ENCODE assay signal across 8 mouse cellular contexts in genomic region chr1:132355162-132355601, GRCm38 (mm10). TPM values are rescaled to one million over a fixed set of nuclear protein-coding genes. Genes with fewer than 3 reads are reported as not detected.
A peak's percentile ranks its signal among the peaks of the same experiment; 100 is the strongest.
DNase-seq lines count a peak whose midpoint lies in the region; ATAC-seq and TF ChIP-seq lines count a peak whose summit lies in the region.

No protein-coding gene starts in this region.

- H3K4me3 ChIP-seq in intestine, embryonic 14.5 days (ENCODE audit: low read depth, low read length): no peak overlapping the region
- H3K4me3 ChIP-seq in intestine, postnatal 0 days (ENCODE audit: low read depth, low read length): no peak overlapping the region
- H3K4me3 ChIP-seq in heart, embryonic 13.5 days: no peak overlapping the region
- no peak overlapping the region for H3K4me3 ChIP-seq in myocyte

- no peak for TF ChIP-seq POLR2A in myocyte (IDR thresholded peaks at IDR 0.05; ENCODE audit: insufficient read length, low read depth)

- H3K4me1 ChIP-seq in intestine, embryonic 14.5 days (replicated peaks; ENCODE audit: control insufficient read depth, insufficient read depth, low read length): no peaks in the 10 kb centered on the region
- no peaks in the 10 kb centered on the region for H3K4me1 ChIP-seq in intestine, postnatal 0 days (replicated peaks; ENCODE audit: control insufficient read depth, insufficient read depth, low read length)
- H3K4me1 ChIP-seq in heart, embryonic 13.5 days: peaks cover 35% of the 10 kb centered on the region

- no peak overlapping the region for H3ac ChIP-seq in myocyte (ENCODE audit: control insufficient read depth, insufficient read length)

- H3K27ac ChIP-seq in intestine, embryonic 14.5 days (ENCODE audit: low read depth): no peak overlapping the region
- H3K27ac ChIP-seq in intestine, postnatal 0 days (ENCODE audit: low read depth, low read length): no peak overlapping the region
- peak overlapping the region; percentile 24; the same call in 1 of the 2 replicates for H3K27ac ChIP-seq in heart, embryonic 13.5 days (replicated peaks)

- TF ChIP-seq CTCF in intestine, postnatal 0 days (IDR thresholded peaks at IDR 0.05; ENCODE audit: low read depth): no peak

- 63% methylated on average over 6 of the region's 6 CpGs for WGBS in intestine, embryonic 14.5 days
- WGBS in intestine, postnatal 0 days: 72% methylated on average over 6 of the region's 6 CpGs
- 54% methylated on average over 6 of the region's 6 CpGs for WGBS in heart, embryonic 13.5 days

- no peak overlapping the region for H3K9ac ChIP-seq in intestine, embryonic 14.5 days (ENCODE audit: low read length)
- no peak overlapping the region for H3K9ac ChIP-seq in intestine, postnatal 0 days (ENCODE audit: low read depth, low read length)
- peak overlapping the region; percentile 59 for H3K9ac ChIP-seq in heart, embryonic 13.5 days

- H3K79me2 ChIP-seq in myocyte (ENCODE audit: control insufficient read depth, insufficient read depth): no peaks in the 10 kb centered on the region

- no peaks in the 10 kb centered on the region for H3K9me3 ChIP-seq in intestine, embryonic 14.5 days (ENCODE audit: control insufficient read depth, low read length)
- H3K9me3 ChIP-seq in intestine, postnatal 0 days (ENCODE audit: control insufficient read depth): 0 out of 2 replicates have a peak, but pooled peaks cover 3% of the 10 kb centered on the region
- 0 out of 2 replicates have a peak, but pooled peaks cover 4% of the 10 kb centered on the region for H3K9me3 ChIP-seq in heart, embryonic 13.5 days

- ATAC-seq in intestine, embryonic 14.5 days (replicated peaks; ENCODE audit: low FRiP score, low TSS enrichment, low read depth): 0 out of 2 replicates have a peak, but pooled peaks have one; percentile 5
- no peak for ATAC-seq in intestine, postnatal 0 days
- no peak for ATAC-seq in heart, embryonic 13.5 days (ENCODE audit: extremely low read depth, insufficient number of reproducible peaks, low FRiP score, low TSS enrichment)
- ATAC-seq in CD4-positive, CD25-positive, alpha-beta regulatory T cell, adult 4 months: no peak

- no peak for DNase-seq in intestine, embryonic 14.5 days (ENCODE audit: low spot score)
- peak; percentile 79 to 91 for DNase-seq in kidney, postnatal 25 days
- DNase-seq in embryo, embryonic 11 days: no peak
- DNase-seq in right cerebral cortex, postnatal 10 days (ENCODE audit: low spot score in 2 of 2): no peak

- no peaks in the 10 kb centered on the region for H3K27me3 ChIP-seq in intestine, embryonic 14.5 days (replicated peaks; ENCODE audit: control insufficient read depth, insufficient read depth, low read length)
- H3K27me3 ChIP-seq in intestine, postnatal 0 days (replicated peaks; ENCODE audit: control insufficient read depth, insufficient read depth, low read length): no peaks in the 10 kb centered on the region
- H3K27me3 ChIP-seq in heart, embryonic 13.5 days (replicated peaks): no peaks in the 10 kb centered on the region
- H3K27me3 ChIP-seq in myocyte (ENCODE audit: control insufficient read depth, insufficient read depth, insufficient read length): no peaks in the 10 kb centered on the region

- H3K36me3 ChIP-seq in intestine, embryonic 14.5 days (ENCODE audit: control insufficient read depth, insufficient read depth, low read length): peaks cover 31% of the 10 kb centered on the region
- H3K36me3 ChIP-seq in intestine, postnatal 0 days (ENCODE audit: control insufficient read depth, insufficient read depth): peaks cover 4% of the 10 kb centered on the region; the same call in 1 of the 2 replicates
- H3K36me3 ChIP-seq in heart, embryonic 13.5 days: peaks cover 35% of the 10 kb centered on the region
- no peaks in the 10 kb centered on the region for H3K36me3 ChIP-seq in myocyte (ENCODE audit: control insufficient read depth, insufficient read depth)

- H3K4me2 ChIP-seq in intestine, embryonic 14.5 days (ENCODE audit: low read length): no peak overlapping the region
- H3K4me2 ChIP-seq in intestine, postnatal 0 days (replicated peaks; ENCODE audit: low read depth): no peak overlapping the region
- no peak overlapping the region for H3K4me2 ChIP-seq in heart, embryonic 13.5 days
- H3K4me2 ChIP-seq in myocyte (ENCODE audit: low read depth): no peak overlapping the region

TF ChIP-seq in myocyte, 11 proteins besides CTCF, POLR2A, EP300 and RAD21:
- peak in 1 of 3 experiments; percentile 69 for TF ChIP-seq MYOG (IDR thresholded peaks at IDR 0.05; ENCODE audit: control insufficient read depth in 1 of 3, insufficient read depth in 1 of 3, insufficient read length in 2 of 3, low read depth in 2 of 3)
- no peak for TF ChIP-seq USF1 (IDR thresholded peaks at IDR 0.05; ENCODE audit: low read depth)
- TF ChIP-seq MYOD1 (IDR thresholded peaks at IDR 0.05; ENCODE audit: control insufficient read depth in 1 of 3, insufficient read length in 2 of 3, low read depth in 2 of 3): peak in 2 of 3 experiments; percentile 49 to 68

RNA-seq across cellular contexts. Expression of gene Tmcc2, which starts 35.9 kb away (rescaled TPM):
- 6.4 and 7.8 TPM in 2 replicates for polyA plus RNA-seq in intestine, embryonic 14.5 days (2014; fragmentation: Nextera tagmentation; extraction: Ambion mirVana)
- polyA plus RNA-seq in intestine, postnatal 0 days (2015; fragmentation: Nextera tagmentation; extraction: Ambion mirVana): 2.2 and 2.3 TPM in 2 replicates
- 31.5 and 35.8 TPM in 2 replicates for polyA plus RNA-seq in heart, embryonic 13.5 days (2015; fragmentation: Nextera tagmentation; extraction: Ambion mirVana)
- 35.2 TPM for polyA plus RNA-seq in myocyte (2012; fragmentation: generic; extraction: Trizol)
- polyA plus RNA-seq in CD4-positive, CD25-positive, alpha-beta regulatory T cell, adult 4 months (2017; shearing (Covaris generic)): 1 to 10 TPM; 1.0 to 1.2 TPM

RNA-seq across cellular contexts. Expression of gene Nuak2, which starts 39.3 kb away (rescaled TPM):
- polyA plus RNA-seq in intestine, embryonic 14.5 days (2014; fragmentation: Nextera tagmentation; extraction: Ambion mirVana): 2.1 and 4.4 TPM in 2 replicates
- polyA plus RNA-seq in intestine, postnatal 0 days (2015; fragmentation: Nextera tagmentation; extraction: Ambion mirVana): 20.0 and 20.6 TPM in 2 replicates
- 2.0 and 2.2 TPM in 2 replicates for polyA plus RNA-seq in heart, embryonic 13.5 days (2015; fragmentation: Nextera tagmentation; extraction: Ambion mirVana)
- 6.0 TPM for polyA plus RNA-seq in myocyte (2012; fragmentation: generic; extraction: Trizol)
- polyA plus RNA-seq in CD4-positive, CD25-positive, alpha-beta regulatory T cell, adult 4 months (2017; shearing (Covaris generic)): 1 to 10 TPM; 2.0 to 4.3 TPM

RNA-seq across cellular contexts. Expression of gene Klhdc8a, which starts 56.8 kb away (rescaled TPM):
- 0.19 and 0.22 TPM in 2 replicates for polyA plus RNA-seq in intestine, embryonic 14.5 days (2014; fragmentation: Nextera tagmentation; extraction: Ambion mirVana)
- 0.46 and 0.51 TPM in 2 replicates for polyA plus RNA-seq in intestine, postnatal 0 days (2015; fragmentation: Nextera tagmentation; extraction: Ambion mirVana)
- 0.34 and 0.63 TPM in 2 replicates for polyA plus RNA-seq in heart, embryonic 13.5 days (2015; fragmentation: Nextera tagmentation; extraction: Ambion mirVana)
- polyA plus RNA-seq in myocyte (2012; fragmentation: generic; extraction: Trizol): 12.4 TPM
- polyA plus RNA-seq in CD4-positive, CD25-positive, alpha-beta regulatory T cell, adult 4 months (2017; shearing (Covaris generic)): under 1 TPM in 1 of 2 experiments, not detected in 1; 0.07 TPM

Comparison
In these comparisons a context has a peak if more than half of its experiments do, and no peak if none do; other contexts are left out.
1. DNase-seq: peak in kidney, postnatal 25 days (2 of 2); none in intestine, embryonic 14.5 days (single experiment), embryo, embryonic 11 days (single experiment) and right cerebral cortex, postnatal 10 days (0 of 2).